Mouse (Mus musculus) mouse trophoblast stem cell (cell line): ENCODE data around the gene Smchd1.
"Not testable (repeated sequence)": the region's sequence is repeated elsewhere in the genome, so short reads cannot be mapped to it uniquely, and the experiment has no call there.

ENCODE experiments used
- in situ Hi-C, 2 experiments: fragments of 300-500 bp; cut with MseI, MboI; formaldehyde crosslinking; loops; 2 replicates in 1 of 2; 3 replicates in 1 of 2; pipeline ENCODE4 v1.15.1; 2025

Smchd1 gene

GRCm38 (mm10) chr17:71474762-71475704 lies at the start of gene Smchd1:
Smchd1 (minus strand) TSS chr17:71475343.
- in situ Hi-C loops, result no loop called here

- in situ Hi-C loops, result no loop called here
Observed at GRCm38 (mm10) chr17:71510297-71510696, 35.2 kb upstream of the Smchd1 start.

- in situ Hi-C loops, result no loop called here
Observed at GRCm38 (mm10) chr17:71506832-71507231, 31.7 kb upstream of the Smchd1 start.

GRCm38 (mm10) chr17:71495784-71496183 lies 20.6 kb upstream of the Smchd1 start:
- in situ Hi-C loops, result no loop called here

- in situ Hi-C loops, result no loop called here
Observed at GRCm38 (mm10) chr17:71491332-71491686, 16.2 kb upstream of the Smchd1 start.

- in situ Hi-C loops, result no loop called here
Observed at GRCm38 (mm10) chr17:71490666-71491331, 15.7 kb upstream of the Smchd1 start.

GRCm38 (mm10) chr17:71489703-71490461 lies 14.7 kb upstream of the Smchd1 start:
- in situ Hi-C loops, result no loop called here

- in situ Hi-C loops, result no loop called here
Observed at GRCm38 (mm10) chr17:71486231-71486851, 11.2 kb upstream of the Smchd1 start.

- in situ Hi-C loops, result no loop called here
Observed at GRCm38 (mm10) chr17:71485791-71486230, 10.7 kb upstream of the Smchd1 start.

GRCm38 (mm10) chr17:71484711-71485110 lies 9.6 kb upstream of the Smchd1 start:
- in situ Hi-C loops, result no loop called here

GRCm38 (mm10) chr17:71483418-71484060 lies 8.4 kb upstream of the Smchd1 start:
- in situ Hi-C loops, result no loop called here

- in situ Hi-C loops, result no loop called here
Observed at GRCm38 (mm10) chr17:71479381-71479901, 4.3 kb upstream of the Smchd1 start.

- in situ Hi-C loops, result no loop called here
Observed at GRCm38 (mm10) chr17:71477481-71477880, 2.3 kb upstream of the Smchd1 start.

GRCm38 (mm10) chr17:71476346-71477020 lies 1.3 kb upstream of the Smchd1 start:
- in situ Hi-C loops, result no loop called here

GRCm38 (mm10) chr17:71475705-71476089 lies 554 bp upstream of the Smchd1 start:
- in situ Hi-C loops, result no loop called here

- in situ Hi-C loops, result no loop called here
Observed at GRCm38 (mm10) chr17:71474128-71474527, 1.0 kb downstream of the Smchd1 start.

GRCm38 (mm10) chr17:71471261-71471660 lies 3.9 kb downstream of the Smchd1 start:
- in situ Hi-C loops, result no loop called here

- in situ Hi-C loops, result no loop called here
Observed at GRCm38 (mm10) chr17:71460312-71460711, 14.8 kb downstream of the Smchd1 start.

GRCm38 (mm10) chr17:71459818-71460217 lies 15.3 kb downstream of the Smchd1 start, which contains the start of gene Gm4707:
Gm4707 (minus strand) TSS chr17:71459918.
- in situ Hi-C loops, result no loop called here

- in situ Hi-C loops, result not testable (repeated sequence)
Observed at GRCm38 (mm10) chr17:71457361-71457760, 17.8 kb downstream of the Smchd1 start.
